Mouse (Mus musculus): ENCODE data around the gene Dnah9. TPM values are rescaled to one million over a fixed set of nuclear protein-coding genes. Genes with fewer than 3 reads are reported as not detected.

Gene Dnah9
- polyA plus RNA-seq (2015; fragmentation: Nextera tagmentation; extraction: Ambion mirVana) = 0.11 and 0.35 TPM in 2 replicates

GRCm38 (mm10) chr11:66167801-66168651, at the start of gene Dnah9:
Gene Dnah9 (minus strand): TSS chr11:66168551.
- under 1% methylated on average over 53 of the region's 53 CpGs for WGBS
- ATAC-seq (ENCODE audit: low FRiP score, low TSS enrichment) (peak; percentile 91), DNase-seq (ENCODE audit: low spot score) (peak; percentile 89)
- peak within 1 kb of the TSS; percentile 88 for H3K4me2 ChIP-seq (replicated peaks; ENCODE audit: low read depth)
- H3K9ac ChIP-seq (ENCODE audit: low read length) = peak within 1 kb of the TSS; percentile 23; the same call in 1 of the 2 replicates
- H3K9me3 ChIP-seq (ENCODE audit: control insufficient read depth, low read length) = no peaks in the 10 kb centered on the region
- H3K27ac ChIP-seq (replicated peaks) = no peak within 1 kb of the TSS
- no peaks in the 10 kb centered on the region; the same call in 1 of the 2 replicates for H3K27me3 ChIP-seq (ENCODE audit: control insufficient read depth, insufficient read depth, low read length)
- TF ChIP-seq EP300 (optimal IDR thresholded peaks at IDR 0.05) (no peak), CTCF (IDR thresholded peaks at IDR 0.05; ENCODE audit: low read depth) (no peak)
- H3K4me3 ChIP-seq (ENCODE audit: low read depth, low read length) = peak within 1 kb of the TSS; percentile 40
- H3K4me1 ChIP-seq (replicated peaks; ENCODE audit: control insufficient read depth, insufficient read depth) = no peaks in the 10 kb centered on the region
- H3K36me3 ChIP-seq (ENCODE audit: control insufficient read depth, insufficient read depth, low read length) = no peaks in the 10 kb centered on the region

- DNase-seq (ENCODE audit: low spot score) (peak; percentile 40), ATAC-seq (ENCODE audit: low FRiP score, low TSS enrichment) (no peak)
- no peak overlapping the region for H3K4me3 ChIP-seq (ENCODE audit: low read depth, low read length)
- H3K27me3 ChIP-seq (ENCODE audit: control insufficient read depth, insufficient read depth, low read length) = no peaks in the 10 kb centered on the region
- H3K27ac ChIP-seq (replicated peaks) = no peak overlapping the region
- H3K4me1 ChIP-seq (replicated peaks; ENCODE audit: control insufficient read depth, insufficient read depth) = no peaks in the 10 kb centered on the region
- no peaks in the 10 kb centered on the region for H3K9me3 ChIP-seq (ENCODE audit: control insufficient read depth, low read length)
- no peak overlapping the region for H3K9ac ChIP-seq (ENCODE audit: low read length)
- 70% methylated on average over 3 of the region's 3 CpGs for WGBS
- no peak overlapping the region for H3K4me2 ChIP-seq (replicated peaks; ENCODE audit: low read depth)
- no peaks in the 10 kb centered on the region for H3K36me3 ChIP-seq (ENCODE audit: control insufficient read depth, insufficient read depth, low read length)
- TF ChIP-seq EP300 (optimal IDR thresholded peaks at IDR 0.05) = no peak
- no peak for TF ChIP-seq CTCF (IDR thresholded peaks at IDR 0.05; ENCODE audit: low read depth)
These were observed 20.4 kb upstream of the Dnah9 start for GRCm38 (mm10) chr11:66188627-66189287.

- Histone ChIP-seq H3K4me2 (replicated peaks; ENCODE audit: low read depth) (no peak overlapping the region), H3K27ac (replicated peaks) (no peak overlapping the region), H3K9ac (ENCODE audit: low read length) (no peak overlapping the region), H3K4me1 (replicated peaks; ENCODE audit: control insufficient read depth, insufficient read depth) (no peaks in the 10 kb centered on the region), H3K4me3 (ENCODE audit: low read depth, low read length) (no peak overlapping the region), H3K27me3 (ENCODE audit: control insufficient read depth, insufficient read depth, low read length) (no peaks in the 10 kb centered on the region), H3K36me3 (ENCODE audit: control insufficient read depth, insufficient read depth, low read length) (no peaks in the 10 kb centered on the region), H3K9me3 (ENCODE audit: control insufficient read depth, low read length) (no peaks in the 10 kb centered on the region)
- ATAC-seq (ENCODE audit: low FRiP score, low TSS enrichment) = no peak
- DNase-seq (ENCODE audit: low spot score) = no peak
- 91% methylated on average over 2 of the region's 2 CpGs for WGBS
- no peak for TF ChIP-seq EP300 (optimal IDR thresholded peaks at IDR 0.05)
- TF ChIP-seq CTCF (IDR thresholded peaks at IDR 0.05; ENCODE audit: low read depth) = no peak
These were observed 19.8 kb upstream of the Dnah9 start for GRCm38 (mm10) chr11:66188146-66188545.

- no peak for ATAC-seq (ENCODE audit: low FRiP score, low TSS enrichment)
- H3K27me3 ChIP-seq (ENCODE audit: control insufficient read depth, insufficient read depth, low read length) = no peaks in the 10 kb centered on the region
- WGBS = 52% methylated on average over 2 of the region's 2 CpGs
These were observed 9.4 kb upstream of the Dnah9 start for GRCm38 (mm10) chr11:66177781-66178180.

GRCm38 (mm10) chr11:66164022-66164421, 4.3 kb downstream of the Dnah9 start:
- TF ChIP-seq CTCF (IDR thresholded peaks at IDR 0.05; ENCODE audit: low read depth) (no peak), EP300 (optimal IDR thresholded peaks at IDR 0.05) (no peak)
- Histone ChIP-seq H3K9me3 (ENCODE audit: control insufficient read depth, low read length) (no peaks in the 10 kb centered on the region), H3K4me2 (replicated peaks; ENCODE audit: low read depth) (no peak overlapping the region), H3K4me1 (replicated peaks; ENCODE audit: control insufficient read depth, insufficient read depth) (no peaks in the 10 kb centered on the region), H3K36me3 (ENCODE audit: control insufficient read depth, insufficient read depth, low read length) (no peaks in the 10 kb centered on the region), H3K9ac (ENCODE audit: low read length) (no peak overlapping the region), H3K27me3 (ENCODE audit: control insufficient read depth, insufficient read depth, low read length) (no peaks in the 10 kb centered on the region; the same call in 1 of the 2 replicates), H3K4me3 (ENCODE audit: low read depth, low read length) (no peak overlapping the region), H3K27ac (replicated peaks) (no peak overlapping the region)
- no peak for DNase-seq (ENCODE audit: low spot score)
- no peak for ATAC-seq (ENCODE audit: low FRiP score, low TSS enrichment)
- 48% methylated on average over 2 of the region's 2 CpGs for WGBS

More at GRCm38 (mm10) chr11:66177781-66178180, 9.4 kb upstream of the Dnah9 start:
- Histone ChIP-seq H3K4me3 (ENCODE audit: low read depth, low read length) (no peak overlapping the region), H3K27ac (replicated peaks) (no peak overlapping the region), H3K4me2 (replicated peaks; ENCODE audit: low read depth) (no peak overlapping the region), H3K9ac (ENCODE audit: low read length) (no peak overlapping the region), H3K4me1 (replicated peaks; ENCODE audit: control insufficient read depth, insufficient read depth) (no peaks in the 10 kb centered on the region), H3K36me3 (ENCODE audit: control insufficient read depth, insufficient read depth, low read length) (no peaks in the 10 kb centered on the region), H3K9me3 (ENCODE audit: control insufficient read depth, low read length) (no peaks in the 10 kb centered on the region)
- no peak for TF ChIP-seq CTCF (IDR thresholded peaks at IDR 0.05; ENCODE audit: low read depth)
- no peak for TF ChIP-seq EP300 (optimal IDR thresholded peaks at IDR 0.05)
- DNase-seq (ENCODE audit: low spot score) = no peak
